Mouse (Mus musculus) urinary bladder, adult 2 months (tissue): ENCODE measurements around the gene H2-M11. TPM values are rescaled to one million over a fixed set of nuclear protein-coding genes. Genes with fewer than 3 reads are reported as not detected.

Experiments used
- DNase-seq: peaks from one replicate; pipeline ENCODE4 v3.0.0; 2022; ENCODE audit warnings: low spot score
- polyA plus RNA-seq: library from polyadenylated mRNA; depleted of rRNA; stranded (reverse); fragments of >200 nt; gene quantifications from 2 replicates; pipeline ENCODE4 v1.2.3, GENCODE M21; 2012; rRNA removed

The H2-M11 gene
- polyA plus RNA-seq: not detected in 2 replicates

DNA sequence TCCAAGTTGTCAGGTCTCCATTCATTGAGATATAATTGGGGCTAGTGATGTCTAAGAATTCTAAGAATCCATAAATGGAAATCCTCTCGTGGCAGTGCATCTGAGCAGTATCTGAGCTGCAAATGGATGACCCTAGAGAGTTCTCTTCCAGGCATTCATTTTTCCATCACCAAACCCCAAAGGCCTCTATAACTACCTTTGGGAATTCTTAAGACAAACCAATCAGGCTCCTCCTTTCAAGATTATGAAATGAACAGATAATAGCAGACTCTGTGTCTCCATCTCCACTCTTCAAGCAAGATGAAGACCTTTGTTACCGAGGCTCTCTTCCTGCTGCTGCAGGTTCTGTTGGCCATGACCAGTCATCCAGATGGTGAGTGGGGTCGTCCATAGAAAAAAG lies at the start of gene H2-M11:
H2-M11 (plus strand) TSS at position 301 of the 400 bp plus-strand sequence.
- DNase-seq: no peak

DNA sequence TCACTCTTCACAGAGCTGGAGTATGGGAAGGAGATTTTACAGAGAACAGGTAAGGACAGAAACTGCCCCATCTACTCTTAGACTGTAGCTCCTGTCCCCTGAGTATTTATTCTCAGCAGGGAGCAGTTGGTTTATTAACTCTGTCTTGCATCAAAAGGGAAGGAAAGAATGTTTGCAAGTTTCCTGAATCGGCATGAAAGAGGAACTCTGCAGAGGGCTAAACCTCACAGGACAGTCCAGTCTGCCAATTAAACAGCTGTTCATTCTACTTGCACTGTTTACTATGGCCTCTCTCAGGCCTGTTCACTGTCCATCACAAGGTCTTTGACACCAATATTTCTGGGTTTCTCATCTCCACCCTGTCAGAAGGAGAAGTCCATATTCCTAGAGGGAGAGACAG lies 46.4 kb upstream of the H2-M11 start:
- no peak for DNase-seq

DNA sequence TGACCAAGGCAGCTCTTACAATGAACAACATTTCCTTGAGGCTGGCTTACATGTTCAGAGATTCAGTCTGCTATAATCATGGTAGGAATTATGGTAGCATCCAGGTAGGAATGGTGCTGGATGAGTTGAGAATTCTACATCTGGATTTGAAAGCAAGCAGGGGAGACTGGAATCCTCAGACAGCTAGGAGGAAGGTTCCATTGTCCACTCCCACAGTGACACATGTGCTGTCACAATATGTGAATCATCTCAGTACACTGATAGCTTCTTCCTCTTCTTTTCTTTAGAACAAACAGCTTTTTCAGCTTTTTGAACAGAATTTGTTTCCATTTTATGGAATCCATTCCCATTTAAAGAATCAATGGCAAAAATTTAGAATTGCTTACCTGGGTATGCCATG lies 43.0 kb upstream of the H2-M11 start:
- DNase-seq: no peak

Other genes starting within 250 kb of the H2-M11 start
- gene H2-M10.1, start 220.9 kb upstream of the H2-M11 start, polyA plus RNA-seq: not detected in 2 replicates
- gene H2-M10.3, start 178.7 kb upstream of the H2-M11 start, polyA plus RNA-seq: not detected in 2 replicates
- not detected in 2 replicates for gene H2-M10.4, start 84.7 kb upstream of the H2-M11 start, polyA plus RNA-seq
- 0.12 TPM in 1 of 2 replicates, not detected in the other for gene H2-M9, start 95.6 kb downstream of the H2-M11 start, polyA plus RNA-seq
- not detected in 2 replicates for gene H2-M1, start 125.1 kb downstream of the H2-M11 start, polyA plus RNA-seq
- not detected in 2 replicates for gene H2-M10.5, start 225.8 kb downstream of the H2-M11 start, polyA plus RNA-seq